Mouse (Mus musculus): ENCODE measurements around the gene Fgf23. TPM values are rescaled to one million over a fixed set of nuclear protein-coding genes. Genes with fewer than 3 reads are reported as not detected.

Fgf23 gene
- total RNA-seq, 2 experiments from 2014 or later = 0.30 TPM; not detected in 1

GRCm38 (mm10) chr6:127109402-127109930 lies 36.8 kb downstream of the Fgf23 start, which contains the start of gene Tigar:
Gene Tigar, minus strand, starts transcription at chr6:127109557.
- DNase-seq (ENCODE audit: extremely low spot score in 1 of 2, low spot score in 1 of 2) = peak; percentile 79 to 83

DNA sequence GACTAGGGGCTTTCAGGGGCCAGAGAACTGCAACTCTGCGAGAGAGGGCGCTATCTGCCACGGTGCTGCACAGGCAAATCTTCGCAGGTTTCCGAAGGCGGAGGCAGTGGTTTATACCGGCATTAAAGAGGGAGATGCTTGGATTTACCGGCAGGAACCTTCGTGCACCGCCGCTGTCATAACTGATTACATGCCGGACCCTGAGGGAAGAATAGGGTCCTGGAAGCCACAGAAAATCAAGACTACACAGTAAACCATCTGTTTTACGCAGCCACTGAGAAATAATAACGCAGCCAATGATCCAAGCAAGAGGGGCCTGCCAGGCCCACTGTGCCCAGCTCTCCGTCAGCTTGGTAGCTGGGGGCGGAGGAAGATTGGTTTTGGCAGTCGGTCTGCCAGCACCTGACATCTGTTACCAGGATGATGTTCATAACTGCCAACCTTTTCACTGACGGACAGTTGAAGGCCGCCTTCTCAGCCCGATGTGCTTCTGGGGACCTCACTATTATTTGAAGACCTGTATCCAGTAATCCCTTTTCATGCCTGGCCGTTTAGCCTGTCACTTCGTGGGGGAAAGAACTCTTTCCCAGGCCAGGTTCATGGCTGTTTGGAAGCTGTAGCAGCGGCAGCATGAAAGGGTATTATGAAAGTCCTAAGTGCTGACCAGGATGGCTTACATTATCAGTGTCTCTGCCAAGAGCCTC lies 42.2 kb downstream of the Fgf23 start:
- no peak for DNase-seq (ENCODE audit: extremely low spot score in 1 of 2, low spot score in 1 of 2)

- DNase-seq (ENCODE audit: extremely low spot score in 1 of 2, low spot score in 1 of 2) = no peak
Measured at GRCm38 (mm10) chr6:127122221-127122806, 49.6 kb downstream of the Fgf23 start.

GRCm38 (mm10) chr6:127122996-127123395 lies 50.3 kb downstream of the Fgf23 start:
- DNase-seq (ENCODE audit: extremely low spot score in 1 of 2, low spot score in 1 of 2) = no peak

DNA sequence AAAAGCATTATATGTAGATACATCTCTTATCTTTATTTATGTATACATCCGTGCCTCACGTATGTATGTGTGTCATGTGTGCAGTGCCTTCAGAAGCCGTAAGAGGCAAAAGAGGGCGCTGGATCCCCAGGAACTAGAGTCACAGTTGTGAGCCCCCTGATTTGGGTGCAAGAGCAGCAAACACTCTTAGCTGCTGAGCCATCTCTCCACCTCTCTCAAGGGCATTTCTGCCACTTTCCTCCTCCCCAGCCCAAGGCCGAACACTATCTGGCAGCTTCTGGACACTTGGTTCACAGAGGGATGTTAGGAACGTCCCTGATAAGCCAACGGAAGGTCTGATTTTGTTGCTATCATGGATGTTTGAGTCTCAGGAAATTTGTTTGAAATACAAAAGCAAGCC lies 50.8 kb downstream of the Fgf23 start:
- no peak for DNase-seq (ENCODE audit: extremely low spot score in 1 of 2, low spot score in 1 of 2)

GRCm38 (mm10) chr6:127129659-127130058 lies 57.0 kb downstream of the Fgf23 start:
- DNase-seq (ENCODE audit: extremely low spot score in 1 of 2, low spot score in 1 of 2) = no peak

- DNase-seq (ENCODE audit: extremely low spot score in 1 of 2, low spot score in 1 of 2) = no peak
Measured at GRCm38 (mm10) chr6:127130377-127130776, 57.7 kb downstream of the Fgf23 start.

Other genes with a start within 250 kb of the Fgf23 start
- gene Ndufa9, start 223.8 kb upstream of the Fgf23 start, total RNA-seq (2021) = 100 to 1,000 TPM; 145 to 164 TPM
- under 1 TPM; 0.20 to 0.23 TPM for gene Akap3, start 219.8 kb upstream of the Fgf23 start, total RNA-seq (2021)
- gene Dyrk4, start 151.1 kb upstream of the Fgf23 start, total RNA-seq (2021) = under 1 TPM in 1 of 2 experiments, not detected in 1; 0.15 TPM
- 1 to 10 TPM; 1.5 to 1.7 TPM for gene Rad51ap1, start 133.3 kb upstream of the Fgf23 start, total RNA-seq (2021)
- gene D6Wsu163e, start 132.9 kb upstream of the Fgf23 start, total RNA-seq (2021) = 10 to 100 TPM; 39.5 to 44.0 TPM
- not detected for gene Fgf6, start 57.3 kb upstream of the Fgf23 start, total RNA-seq (2021)
- gene Tigar, start 36.7 kb downstream of the Fgf23 start, total RNA-seq (2021) = 10 to 100 TPM; 26.3 to 27.9 TPM
- gene Ccnd2, start 79.3 kb downstream of the Fgf23 start, total RNA-seq (2021) = 100 to 1,000 TPM; 137 to 150 TPM

All from layer of hippocampus, postnatal 25 days (tissue).